Mouse (Mus musculus) urinary bladder, postnatal 25 days (tissue): Measurements from ENCODE around the gene Rorc.
A peak's percentile ranks its signal among the peaks of the same experiment; 100 is the strongest.

Experiments
- DNase-seq: peaks from one replicate; pipeline ENCODE4 v3.0.0; 2022; ENCODE audit warnings: low spot score

Gene Rorc

DNA sequence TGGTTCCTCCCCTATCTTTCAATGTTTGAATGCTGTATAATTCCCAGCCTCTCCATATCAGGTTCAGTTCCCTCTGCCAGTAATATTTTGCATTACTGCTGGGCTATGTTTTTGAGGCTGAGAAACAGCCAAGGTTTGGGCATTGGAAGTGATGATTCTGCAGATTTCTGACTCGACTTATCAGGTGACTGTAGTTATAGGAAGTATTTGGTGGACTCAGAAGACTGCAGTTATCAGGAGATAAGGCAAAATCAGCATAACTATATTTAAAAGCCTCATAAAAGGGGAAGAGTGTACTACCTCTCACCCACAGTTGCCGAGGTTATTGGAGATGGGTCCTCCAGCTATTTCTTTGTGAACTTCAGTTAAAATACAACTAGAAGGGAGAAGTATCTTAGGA is 58.4 kb downstream of the Rorc start:
- DNase-seq: no peak

DNA sequence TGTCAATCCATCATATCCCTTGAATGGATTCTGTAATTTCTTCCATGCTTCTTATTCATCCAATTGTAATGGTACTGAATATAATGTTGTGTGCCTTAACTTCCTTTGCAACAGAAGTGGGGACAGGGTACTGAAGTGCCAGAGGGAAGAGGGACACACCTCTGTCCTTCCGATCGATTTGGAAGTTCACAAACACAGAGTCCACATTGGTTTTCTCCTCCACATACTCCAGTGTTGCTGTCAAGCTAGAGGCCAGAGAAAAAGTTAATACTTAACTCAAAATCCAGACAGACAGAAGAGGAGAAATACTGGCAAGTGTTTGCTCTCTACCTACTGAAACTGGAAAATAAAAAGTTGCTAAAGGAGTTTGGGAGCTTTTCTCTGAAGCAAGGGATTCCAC is 61.7 kb downstream of the Rorc start:
- DNase-seq: no peak

DNA sequence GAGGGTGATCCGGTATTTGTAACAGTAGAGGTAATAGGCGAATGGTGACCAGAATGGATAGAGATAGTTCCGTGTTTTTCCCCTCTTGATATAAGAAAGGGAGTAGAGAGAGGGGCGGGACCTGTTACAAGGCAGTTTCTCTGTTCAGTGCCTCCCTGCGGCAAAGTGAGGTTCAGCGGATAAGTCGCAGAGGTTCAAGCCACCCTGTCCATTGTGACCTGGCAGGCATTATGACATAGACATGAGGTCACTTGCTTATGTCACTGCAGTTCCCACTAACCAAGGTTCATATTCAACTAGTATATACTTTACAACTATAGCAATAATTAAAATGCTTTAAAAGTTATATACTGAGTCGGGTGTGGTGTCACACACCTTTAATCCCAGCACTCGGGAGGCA is 63.8 kb downstream of the Rorc start:
- no peak for DNase-seq

DNA sequence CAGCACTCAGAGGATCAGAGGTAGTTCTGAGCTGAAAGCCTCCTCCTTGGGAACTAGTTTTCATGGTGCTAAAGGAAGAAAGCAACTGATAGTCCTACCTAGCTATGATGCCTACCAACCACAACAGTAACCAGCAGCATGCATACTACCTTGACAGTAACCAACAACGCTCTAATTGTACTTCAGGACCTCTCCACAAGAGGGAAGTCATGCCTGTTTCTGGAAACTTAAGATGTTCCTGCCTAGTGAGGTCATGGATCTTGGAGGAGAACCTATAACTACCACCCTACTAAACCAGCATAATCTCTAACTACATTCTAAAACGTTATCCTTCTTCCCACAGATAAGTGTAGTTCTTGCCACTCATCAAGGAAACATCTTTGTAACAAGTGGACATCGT is 68.6 kb downstream of the Rorc start:
- no peak for DNase-seq

DNA sequence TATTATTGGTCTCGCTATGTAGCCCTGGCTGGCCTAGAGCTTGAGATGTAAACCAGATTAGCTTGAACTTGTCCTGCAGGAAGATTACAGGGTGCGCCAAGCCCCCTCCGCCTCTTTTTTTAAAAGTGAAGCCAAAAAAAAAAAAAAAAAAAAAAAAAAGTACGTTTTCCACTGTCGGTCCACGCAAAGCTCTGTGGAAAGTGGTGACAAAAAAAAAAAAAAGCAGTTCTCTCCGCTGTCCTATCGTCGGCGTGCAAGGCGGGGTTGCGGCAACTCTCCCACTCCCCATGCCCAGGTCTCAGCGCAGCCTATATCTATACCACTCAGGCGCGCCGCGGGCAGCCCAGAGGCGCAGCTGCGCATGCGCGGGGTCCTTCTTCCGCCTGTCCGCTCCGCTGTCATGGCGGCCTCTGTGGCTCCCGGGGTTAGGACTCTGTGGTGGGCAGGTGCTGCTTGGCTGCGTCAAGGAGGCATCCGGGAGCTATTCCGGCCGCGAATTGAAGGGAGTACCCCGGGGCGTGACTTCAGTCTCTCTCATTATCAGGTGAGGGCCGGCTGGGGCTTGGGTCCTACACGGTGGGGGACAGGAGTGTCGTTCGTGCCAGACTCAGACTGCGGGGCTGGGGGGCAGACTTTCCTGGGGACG is 70.5 kb downstream of the Rorc start, which contains the start of gene Mrpl9:
Gene Mrpl9 (plus strand): TSS at position 368 of the 646 bp plus-strand sequence.
- DNase-seq: peak; percentile 98

DNA sequence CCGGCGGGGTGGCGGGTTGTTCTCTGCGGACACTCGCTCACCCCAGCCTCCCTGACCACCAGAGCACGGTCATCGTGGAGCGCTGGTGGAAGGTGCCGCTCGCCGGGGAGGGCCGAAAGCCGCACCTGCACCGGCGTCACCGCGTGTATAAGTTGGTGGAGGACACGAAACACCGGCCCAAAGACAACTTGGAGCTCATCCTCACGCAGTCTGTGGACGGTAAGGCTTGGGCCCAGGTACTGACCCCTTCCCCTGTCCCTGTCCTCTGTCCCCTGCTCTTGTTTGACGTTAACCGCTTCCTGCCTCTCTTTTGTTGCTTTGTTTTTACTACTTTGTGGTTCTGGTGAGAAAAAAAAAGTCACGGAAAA is 71.0 kb downstream of the Rorc start, which contains the start of gene Oaz3:
Gene Oaz3 (minus strand): TSS at position 319 of the 368 bp plus-strand sequence.
- DNase-seq: no peak
